Mouse (Mus musculus) urinary bladder, adult 2 months (tissue): Measurements from ENCODE around the gene Actr3. TPM values are rescaled to one million over a fixed set of nuclear protein-coding genes. Genes with fewer than 3 reads are reported as not detected.

Source experiments
- DNase-seq: peaks from one replicate; pipeline ENCODE4 v3.0.0; 2022; ENCODE audit warnings: low spot score
- polyA plus RNA-seq: library from polyadenylated mRNA; depleted of rRNA; stranded (reverse); fragments of >200 nt; gene quantifications from 2 replicates; pipeline ENCODE4 v1.2.3, GENCODE M21; 2012; rRNA removed

Gene Actr3
- polyA plus RNA-seq, 1 experiment = 105 TPM

- no peak for DNase-seq
These were observed 84.0 kb downstream of the Actr3 start for GRCm38 (mm10) chr1:125351416-125352037.

GRCm38 (mm10) chr1:125350843-125351242 lies 84.7 kb downstream of the Actr3 start:
- no peak for DNase-seq

GRCm38 (mm10) chr1:125345854-125346253 lies 89.7 kb downstream of the Actr3 start:
- no peak for DNase-seq

GRCm38 (mm10) chr1:125345448-125345847 lies 90.1 kb downstream of the Actr3 start:
- DNase-seq = no peak

- DNase-seq = no peak
These were observed 92.4 kb downstream of the Actr3 start for GRCm38 (mm10) chr1:125343105-125343504.

Other genes starting within 250 kb of the Actr3 start
- gene Slc35f5, start 124.9 kb upstream of the Actr3 start, polyA plus RNA-seq = 102 and 127 TPM in 2 replicates
- gene Gpr39, start 241.3 kb upstream of the Actr3 start, polyA plus RNA-seq = 28.4 and 35.9 TPM in 2 replicates